Mouse (Mus musculus): ENCODE results near the gene Nxph4. TPM values are rescaled to one million over a fixed set of nuclear protein-coding genes. Genes with fewer than 3 reads are reported as not detected.

Nxph4 gene
- polyA plus RNA-seq, 1 experiment from 2014 or later = 94.1 TPM

- ATAC-seq (ENCODE audit: low FRiP score) (no peak), DNase-seq (ENCODE audit: low spot score) (no peak)
- Histone ChIP-seq H3K27me3 (ENCODE audit: control insufficient read depth, insufficient read depth, low read length) (peaks cover 10% of the 10 kb centered on the region; the same call in 1 of the 2 replicates), H3K4me3 (replicated peaks; ENCODE audit: low read length) (no peak overlapping the region), H3K27ac (no peak overlapping the region), H3K9ac (no peak overlapping the region), H3K4me2 (replicated peaks) (peak overlapping the region; percentile 77), H3K9me3 (ENCODE audit: control insufficient read depth, low read length) (no peaks in the 10 kb centered on the region), H3K4me1 (replicated peaks; ENCODE audit: control insufficient read depth, insufficient read depth, low read length) (peaks cover 40% of the 10 kb centered on the region), H3K36me3 (replicated peaks; ENCODE audit: control insufficient read depth, insufficient read depth) (peaks cover 11% of the 10 kb centered on the region; the same call in 1 of the 2 replicates)
- 80% methylated on average over 20 of the region's 20 CpGs for WGBS
These were observed 13.5 kb downstream of the Nxph4 start for GRCm38 (mm10) chr10:127520714-127521357.

GRCm38 (mm10) chr10:127519903-127520713 is 14.3 kb downstream of the Nxph4 start:
- no peak overlapping the region for H3K9ac ChIP-seq
- 90% methylated on average over 37 of the region's 37 CpGs for WGBS
- peaks cover 7% of the 10 kb centered on the region; the same call in 1 of the 2 replicates for H3K27me3 ChIP-seq (ENCODE audit: control insufficient read depth, insufficient read depth, low read length)

DNA sequence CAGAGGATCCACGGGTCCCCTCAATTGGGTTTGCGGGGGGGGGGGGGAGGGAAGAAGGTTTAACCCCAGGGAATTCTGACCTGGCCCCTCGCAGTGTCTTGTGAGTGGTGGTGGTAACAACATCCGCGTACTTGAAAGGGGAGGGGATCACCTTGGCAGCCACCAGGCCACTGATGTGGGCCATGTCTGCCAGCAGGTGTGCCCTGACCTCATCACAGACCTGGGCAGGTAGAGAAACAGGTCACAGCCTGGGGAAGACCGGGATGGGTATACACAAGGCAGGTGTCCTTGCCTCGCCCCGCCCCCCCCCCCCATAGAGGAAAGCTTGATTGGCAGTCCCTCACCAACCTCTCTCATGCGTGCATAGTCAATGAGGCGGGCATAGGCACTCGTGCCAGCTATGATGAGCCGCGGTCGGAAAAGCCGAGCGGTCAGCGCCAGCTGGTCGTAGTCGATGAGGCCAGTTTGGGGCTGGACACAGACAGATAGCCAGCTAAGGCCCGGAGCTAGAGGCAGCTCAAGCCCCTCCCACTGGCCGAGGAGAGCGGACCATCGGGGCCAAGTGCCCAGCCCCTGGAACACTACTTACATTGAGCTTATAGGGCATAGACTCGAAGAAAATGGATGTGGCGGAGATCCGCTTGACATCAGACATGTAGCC is 15.2 kb downstream of the Nxph4 start:
- H3K36me3 ChIP-seq (replicated peaks; ENCODE audit: control insufficient read depth, insufficient read depth) = peaks cover 11% of the 10 kb centered on the region; the same call in 1 of the 2 replicates
- H3K4me1 ChIP-seq (replicated peaks; ENCODE audit: control insufficient read depth, insufficient read depth, low read length) = peaks cover 28% of the 10 kb centered on the region

More at GRCm38 (mm10) chr10:127519903-127520713, 14.3 kb downstream of the Nxph4 start:
- H3K9me3 ChIP-seq (ENCODE audit: control insufficient read depth, low read length) = no peaks in the 10 kb centered on the region
- ATAC-seq (ENCODE audit: low FRiP score) (no peak), DNase-seq (ENCODE audit: low spot score) (no peak)
- H3K4me3 ChIP-seq (replicated peaks; ENCODE audit: low read length) = no peak overlapping the region
- peaks cover 11% of the 10 kb centered on the region; the same call in 1 of the 2 replicates for H3K36me3 ChIP-seq (replicated peaks; ENCODE audit: control insufficient read depth, insufficient read depth)
- no peak overlapping the region for H3K27ac ChIP-seq
- H3K4me1 ChIP-seq (replicated peaks; ENCODE audit: control insufficient read depth, insufficient read depth, low read length) = peaks cover 37% of the 10 kb centered on the region
- H3K4me2 ChIP-seq (replicated peaks) = no peak overlapping the region

DNA sequence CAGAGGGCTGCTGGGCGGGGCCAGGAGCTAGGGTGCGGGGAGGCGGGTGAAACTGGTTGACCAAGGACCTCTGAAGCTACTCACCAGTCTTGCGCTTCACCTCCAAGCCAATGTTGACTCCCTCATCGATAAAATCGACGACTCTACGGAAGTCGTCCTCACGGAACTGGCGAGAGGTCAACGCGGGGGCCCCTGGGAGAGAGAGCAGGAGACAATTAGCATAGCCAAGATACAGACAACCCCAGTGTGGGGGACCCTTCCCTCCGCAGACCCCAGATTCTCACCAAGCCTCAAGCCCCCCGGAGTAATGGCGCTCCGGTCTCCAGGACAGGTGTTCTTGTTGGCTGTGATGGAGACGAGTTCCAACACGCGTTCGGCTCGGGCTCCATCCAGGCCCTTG is 16.4 kb downstream of the Nxph4 start:
- no peak overlapping the region for H3K4me3 ChIP-seq (replicated peaks; ENCODE audit: low read length)
- ATAC-seq (ENCODE audit: low FRiP score) (no peak), DNase-seq (ENCODE audit: low spot score) (no peak)
- H3K36me3 ChIP-seq (replicated peaks; ENCODE audit: control insufficient read depth, insufficient read depth) = peaks cover 11% of the 10 kb centered on the region; the same call in 1 of the 2 replicates
- no peaks in the 10 kb centered on the region for H3K9me3 ChIP-seq (ENCODE audit: control insufficient read depth, low read length)
- no peak overlapping the region for H3K27ac ChIP-seq
- 91% methylated on average over 22 of the region's 22 CpGs for WGBS
- H3K4me2 ChIP-seq (replicated peaks) = no peak overlapping the region
- no peaks in the 10 kb centered on the region for H3K27me3 ChIP-seq (ENCODE audit: control insufficient read depth, insufficient read depth, low read length)
- no peak overlapping the region for H3K9ac ChIP-seq
- peaks cover 39% of the 10 kb centered on the region for H3K4me1 ChIP-seq (replicated peaks; ENCODE audit: control insufficient read depth, insufficient read depth, low read length)

More for the DNA sequence above, 15.2 kb downstream of the Nxph4 start:
- Histone ChIP-seq H3K4me3 (replicated peaks; ENCODE audit: low read length) (no peak overlapping the region), H3K27me3 (ENCODE audit: control insufficient read depth, insufficient read depth, low read length) (0 out of 2 replicates have a peak, but pooled peaks cover 5% of the 10 kb centered on the region), H3K9ac (no peak overlapping the region), H3K4me2 (replicated peaks) (no peak overlapping the region), H3K27ac (no peak overlapping the region), H3K9me3 (ENCODE audit: control insufficient read depth, low read length) (no peaks in the 10 kb centered on the region)
- WGBS = 91% methylated on average over 23 of the region's 26 CpGs
- no peak for ATAC-seq (ENCODE audit: low FRiP score)
- no peak for DNase-seq (ENCODE audit: low spot score)

- no peak overlapping the region for H3K4me3 ChIP-seq (replicated peaks; ENCODE audit: low read length)
- peaks cover 47% of the 10 kb centered on the region for H3K4me1 ChIP-seq (replicated peaks; ENCODE audit: control insufficient read depth, insufficient read depth, low read length)
- H3K9ac ChIP-seq = no peak overlapping the region
- H3K27ac ChIP-seq = no peak overlapping the region
- no peak for ATAC-seq (ENCODE audit: low FRiP score)
- peak overlapping the region; percentile 13; the same call in 1 of the 2 replicates for H3K4me2 ChIP-seq (replicated peaks)
- peaks cover 11% of the 10 kb centered on the region; the same call in 1 of the 2 replicates for H3K36me3 ChIP-seq (replicated peaks; ENCODE audit: control insufficient read depth, insufficient read depth)
- DNase-seq (ENCODE audit: low spot score) = no peak
- 5% methylated on average over 30 of the region's 30 CpGs for WGBS
- H3K9me3 ChIP-seq (ENCODE audit: control insufficient read depth, low read length) = no peaks in the 10 kb centered on the region
- no peaks in the 10 kb centered on the region for H3K27me3 ChIP-seq (ENCODE audit: control insufficient read depth, insufficient read depth, low read length)
These were observed 17.6 kb downstream of the Nxph4 start for GRCm38 (mm10) chr10:127516576-127517260.

GRCm38 (mm10) chr10:127515983-127516459 is 18.3 kb downstream of the Nxph4 start:
- peaks cover 11% of the 10 kb centered on the region; the same call in 1 of the 2 replicates for H3K36me3 ChIP-seq (replicated peaks; ENCODE audit: control insufficient read depth, insufficient read depth)
- WGBS = 17% methylated on average over 8 of the region's 8 CpGs
- H3K9ac ChIP-seq = no peak overlapping the region; the same call in 1 of the 2 replicates
- ATAC-seq (ENCODE audit: low FRiP score) (no peak), DNase-seq (ENCODE audit: low spot score) (no peak)
- no peaks in the 10 kb centered on the region for H3K9me3 ChIP-seq (ENCODE audit: control insufficient read depth, low read length)
- H3K27me3 ChIP-seq (ENCODE audit: control insufficient read depth, insufficient read depth, low read length) = no peaks in the 10 kb centered on the region
- H3K27ac ChIP-seq = no peak overlapping the region
- no peak overlapping the region for H3K4me2 ChIP-seq (replicated peaks)
- peaks cover 44% of the 10 kb centered on the region for H3K4me1 ChIP-seq (replicated peaks; ENCODE audit: control insufficient read depth, insufficient read depth, low read length)
- no peak overlapping the region for H3K4me3 ChIP-seq (replicated peaks; ENCODE audit: low read length)

DNA sequence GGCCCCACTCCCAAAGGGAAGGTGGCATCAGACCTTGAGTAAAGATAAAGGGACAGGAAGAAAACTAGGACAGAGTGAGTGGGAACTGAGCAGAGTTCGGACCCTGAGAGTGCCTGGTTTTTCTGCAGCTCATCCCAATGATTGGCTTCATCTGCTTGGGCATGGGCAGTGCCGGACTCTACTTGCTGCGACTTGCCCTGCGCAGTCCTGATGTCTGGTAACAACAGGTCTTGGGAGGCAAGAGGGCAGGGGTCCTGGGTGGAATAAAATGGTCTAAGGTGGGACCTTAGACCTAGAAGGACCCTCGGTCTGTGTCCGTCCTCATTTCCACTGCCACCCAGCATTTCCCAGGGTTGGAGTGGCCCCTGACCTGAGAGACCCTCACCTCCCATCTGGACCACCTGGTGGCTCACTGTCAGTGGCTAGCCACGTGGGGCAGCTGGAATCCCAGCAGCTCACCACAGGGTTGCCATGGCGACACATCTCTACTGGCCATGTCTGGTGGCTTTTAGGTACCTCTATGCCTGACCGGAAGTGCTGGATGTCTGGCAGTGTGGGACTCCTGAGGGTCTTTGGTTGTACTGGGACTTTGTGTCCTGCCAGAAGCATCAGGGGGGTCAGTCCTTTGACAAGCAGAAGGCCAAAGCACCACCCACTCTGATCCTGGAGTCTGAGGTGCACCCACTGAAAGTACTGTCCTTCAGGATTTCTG is 18.9 kb downstream of the Nxph4 start:
- WGBS = 24% methylated on average over 9 of the region's 9 CpGs
- H3K36me3 ChIP-seq (replicated peaks; ENCODE audit: control insufficient read depth, insufficient read depth) = peaks cover 11% of the 10 kb centered on the region; the same call in 1 of the 2 replicates
- no peak overlapping the region for H3K27ac ChIP-seq
- no peak overlapping the region for H3K4me2 ChIP-seq (replicated peaks)
- no peaks in the 10 kb centered on the region for H3K27me3 ChIP-seq (ENCODE audit: control insufficient read depth, insufficient read depth, low read length)
- no peak for DNase-seq (ENCODE audit: low spot score)
- H3K4me3 ChIP-seq (replicated peaks; ENCODE audit: low read length) = no peak overlapping the region
- no peak overlapping the region for H3K9ac ChIP-seq
- H3K4me1 ChIP-seq (replicated peaks; ENCODE audit: control insufficient read depth, insufficient read depth, low read length) = peaks cover 50% of the 10 kb centered on the region
- H3K9me3 ChIP-seq (ENCODE audit: control insufficient read depth, low read length) = no peaks in the 10 kb centered on the region
- no peak for ATAC-seq (ENCODE audit: low FRiP score)

DNA sequence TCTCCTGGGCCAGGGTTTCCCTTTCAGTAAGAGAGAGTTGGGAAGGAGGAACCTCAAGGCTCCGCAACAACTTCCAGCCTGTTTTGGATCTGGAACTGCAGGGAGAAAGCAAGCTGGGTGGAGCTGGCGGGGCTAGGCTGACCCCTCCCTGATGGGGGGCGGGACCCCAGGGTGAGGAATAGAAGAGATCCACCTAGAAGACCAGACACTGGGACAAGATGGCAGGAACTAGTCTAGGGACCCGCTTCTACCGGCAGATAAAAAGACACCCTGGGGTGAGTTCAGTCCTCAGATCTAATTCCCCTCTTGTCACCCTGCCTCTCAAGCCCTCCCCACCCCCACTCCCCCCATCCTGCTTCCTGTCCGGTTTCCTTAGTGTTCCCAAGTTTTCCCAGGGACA is 19.6 kb downstream of the Nxph4 start, which contains the start of gene Ndufa4l2:
Ndufa4l2 (plus strand) TSS at position 204 of the 400 bp plus-strand sequence.
- H3K9ac ChIP-seq = peak within 1 kb of the TSS; percentile 37; the same call in 1 of the 2 replicates
- H3K4me3 ChIP-seq (replicated peaks; ENCODE audit: low read length) = no peak within 1 kb of the TSS
- WGBS = 22% methylated on average over 6 of the region's 6 CpGs
- DNase-seq (ENCODE audit: low spot score) (no peak), ATAC-seq (ENCODE audit: low FRiP score) (no peak)
- H3K4me1 ChIP-seq (replicated peaks; ENCODE audit: control insufficient read depth, insufficient read depth, low read length) = peaks cover 57% of the 10 kb centered on the region
- no peak within 1 kb of the TSS for H3K27ac ChIP-seq
- no peaks in the 10 kb centered on the region for H3K9me3 ChIP-seq (ENCODE audit: control insufficient read depth, low read length)
- H3K36me3 ChIP-seq (replicated peaks; ENCODE audit: control insufficient read depth, insufficient read depth) = peaks cover 11% of the 10 kb centered on the region; the same call in 1 of the 2 replicates
- H3K27me3 ChIP-seq (ENCODE audit: control insufficient read depth, insufficient read depth, low read length) = no peaks in the 10 kb centered on the region
- H3K4me2 ChIP-seq (replicated peaks) = peak within 1 kb of the TSS; percentile 75
